Mouse (Mus musculus) small intestine, adult 2 months (tissue): ENCODE results near the gene Col6a4.

Source experiments
- CTCF ChIP-seq: fragments of 200-500 bp; IDR thresholded peaks from 2 replicates; pipeline ENCODE4 v1.5.1; 2012; ENCODE audit warnings: low read depth, mild to moderate bottlenecking, control low read depth, inconsistent platforms, low read length, moderate library complexity, mixed read lengths; ENCODE audit not compliant: insufficient replicate concordance, insufficient read length; ENCODE audit errors: extremely low read depth
- POLR2A ChIP-seq: fragments of 200-500 bp; IDR thresholded peaks from 2 replicates; pipeline ENCODE4 v1.6.1; 2012; ENCODE audit warnings: low read depth, mild to moderate bottlenecking, control low read depth, inconsistent platforms, low read length, moderate library complexity

- no peak for TF ChIP-seq POLR2A
- no peak for TF ChIP-seq CTCF
Measured at GRCm38 (mm10) chr9:106139763-106140162, 43.2 kb upstream of the Col6a4 start.
